Mouse (Mus musculus) heart, postnatal 0 days (tissue): Measurements from ENCODE around the gene Mecom. TPM values are rescaled to one million over a fixed set of nuclear protein-coding genes. Genes with fewer than 3 reads are reported as not detected.

Experiments
- ATAC-seq: fragments of 200-750 bp; cut with Nextera tagmentation; 2 replicates; pipeline ENCODE4 v1.8.0; 2017; ENCODE audit warnings: low read depth, moderate number of reproducible peaks, moderate library complexity; ENCODE audit not compliant: insufficient read depth
- DNase-seq: peaks from one replicate; pipeline ENCODE4 v3.0.0-alpha.2; 2016; ENCODE audit warnings: low spot score
- H3K27ac ChIP-seq: fragments of 300-500 bp; sonication (generic); 2 replicates; pipeline ENCODE4 v1.5.1; 2014; ENCODE audit warnings: low read depth, mild to moderate bottlenecking
- H3K27me3 ChIP-seq: fragments of 300-500 bp; sonication (generic); 2 replicates; pipeline ENCODE4 v1.6.1; 2014; ENCODE audit warnings: low read length, mixed read lengths; ENCODE audit not compliant: control insufficient read depth, insufficient read depth
- H3K36me3 ChIP-seq: fragments of 300-500 bp; sonication (generic); replicated peaks from 2 replicates; pipeline ENCODE4 v1.6.1; 2014; ENCODE audit warnings: low read length, mixed read lengths; ENCODE audit not compliant: control insufficient read depth, insufficient read depth
- H3K4me1 ChIP-seq: fragments of 300-500 bp; sonication (generic); 2 replicates; pipeline ENCODE4 v1.6.1; 2014; ENCODE audit warnings: antibody characterized with exemption; ENCODE audit not compliant: control insufficient read depth, insufficient read depth
- H3K4me2 ChIP-seq: fragments of 300-500 bp; sonication (generic); 2 replicates; pipeline ENCODE4 v1.6.1; 2014; ENCODE audit warnings: low read depth, mild to moderate bottlenecking, low read length, moderate library complexity
- H3K4me3 ChIP-seq: fragments of 300-500 bp; sonication (generic); 2 replicates; pipeline ENCODE4 v1.5.1; 2014; ENCODE audit warnings: low read depth, low read length
- H3K9ac ChIP-seq: fragments of 300-500 bp; sonication (generic); replicated peaks from 2 replicates; pipeline ENCODE4 v1.6.1; 2014; ENCODE audit warnings: low read depth, low read length, mixed read lengths
- H3K9me3 ChIP-seq: fragments of 300-500 bp; sonication (generic); replicated peaks from 2 replicates; pipeline ENCODE4 v1.6.1; 2016; ENCODE audit warnings: low read length; ENCODE audit not compliant: control insufficient read depth
- CTCF ChIP-seq: IDR thresholded peaks from 2 replicates; pipeline ENCODE4 v1.5.1; 2016; ENCODE audit warnings: antibody characterized with exemption, control low read depth, low read depth
- EP300 ChIP-seq: IDR thresholded peaks from 2 replicates; pipeline ENCODE4 v1.6.1; 2016; ENCODE audit warnings: antibody characterized with exemption, low read depth
- WGBS: fragments of 180-500 bp; shearing (Covaris S2); extraction: QIAGEN DNeasy Blood & Tissue Kit; methylation state at CpG from one replicate; pipeline ENCODE4 v1.1.7; 2014; 5-methylcytosine and 5-hydroxymethylcytosine counted together
- polyA plus RNA-seq: library from polyadenylated mRNA; unstranded; fragments of >200 nt; fragmentation: Nextera tagmentation; extraction: Ambion mirVana; gene quantifications from 2 replicates; pipeline ENCODE4 v1.2.1, GENCODE M21; 2015
- total RNA-seq: library from RNA; depleted of rRNA; stranded (reverse); fragments of >200 nt; gene quantifications from 2 replicates; pipeline ENCODE4 v1.2.3, GENCODE M21; 2014; ENCODE audit warnings: low replicate concordance

The Mecom gene
- total and polyA plus RNA-seq, 2 experiments from 2014 or later, result 8.5 to 18.9 TPM

DNA sequence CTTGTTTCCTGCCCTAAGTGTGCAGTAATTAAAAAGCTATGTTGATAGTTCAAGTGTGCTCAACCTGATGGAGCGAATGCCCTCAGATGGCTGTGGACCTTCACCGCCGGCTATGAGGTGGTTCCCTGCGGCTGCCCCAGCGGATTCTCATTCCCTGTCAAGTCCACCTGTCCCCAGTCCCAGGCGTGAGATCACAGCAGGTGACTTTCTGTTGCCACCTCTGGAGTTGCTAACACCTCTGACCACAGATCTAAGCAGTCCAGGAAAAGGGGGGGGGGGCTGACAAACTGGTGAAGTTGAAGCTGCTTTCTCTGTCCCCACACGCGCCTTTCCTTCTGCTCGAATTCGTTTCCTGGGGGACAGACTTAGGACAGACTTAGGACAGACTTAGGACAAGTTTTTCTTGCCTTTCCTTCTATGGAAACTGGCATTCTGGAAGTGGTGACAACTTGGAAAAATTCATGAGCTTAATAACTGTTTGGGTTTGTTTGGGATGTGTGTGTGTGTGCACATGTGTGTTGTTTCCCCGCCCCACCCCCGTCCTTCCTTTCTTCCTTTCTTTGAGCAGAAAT lies 35.3 kb downstream of the Mecom start:
- Histone ChIP-seq H3K9ac (no peak overlapping the region), H3K27ac (no peak overlapping the region), H3K27me3 (peaks cover 88% of the 10 kb centered on the region), H3K4me1 (no peaks in the 10 kb centered on the region), H3K36me3 (no peaks in the 10 kb centered on the region), H3K4me2 (no peak overlapping the region), H3K4me3 (no peak overlapping the region), H3K9me3 (no peaks in the 10 kb centered on the region)
- TF ChIP-seq EP300 (no peak), CTCF (no peak)
- no peak for DNase-seq
- 26% methylated on average over 12 of the region's 12 CpGs for WGBS
- ATAC-seq, result no peak

DNA sequence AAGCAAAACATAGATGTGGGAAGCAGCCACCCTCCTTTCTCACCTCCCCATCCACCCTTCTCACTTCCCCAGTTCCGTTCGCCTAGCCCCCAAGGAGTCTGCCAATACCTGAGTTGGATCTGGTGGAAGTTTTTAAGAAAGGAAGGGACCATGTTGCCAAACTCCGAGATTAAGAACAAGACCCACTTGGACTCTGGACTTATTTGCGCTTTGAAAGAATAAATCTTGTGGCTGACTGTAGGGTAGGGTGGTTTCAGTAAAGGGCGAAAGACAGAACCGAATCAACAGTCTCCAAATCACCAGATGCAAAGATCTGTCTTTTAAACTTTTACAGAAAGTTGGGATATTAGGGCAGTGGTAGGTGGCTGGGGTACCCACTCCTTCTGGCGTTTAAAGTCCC lies 36.0 kb downstream of the Mecom start:
- TF ChIP-seq CTCF (no peak), EP300 (no peak)
- Histone ChIP-seq H3K9ac (no peak overlapping the region), H3K27me3 (peaks cover 85% of the 10 kb centered on the region), H3K36me3 (no peaks in the 10 kb centered on the region), H3K9me3 (no peaks in the 10 kb centered on the region), H3K4me2 (no peak overlapping the region), H3K27ac (no peak overlapping the region), H3K4me3 (no peak overlapping the region), H3K4me1 (no peaks in the 10 kb centered on the region)
- DNase-seq (no peak), ATAC-seq (no peak)
- WGBS, result 30% methylated on average over 7 of the region's 7 CpGs

GRCm38 (mm10) chr3:30511062-30511640 lies 36.7 kb downstream of the Mecom start:
- no peak for DNase-seq
- H3K36me3 ChIP-seq, result no peaks in the 10 kb centered on the region
- peaks cover 83% of the 10 kb centered on the region for H3K27me3 ChIP-seq
- no peak overlapping the region for H3K4me2 ChIP-seq
- no peak for ATAC-seq
- H3K27ac ChIP-seq, result no peak overlapping the region
- H3K4me3 ChIP-seq, result no peak overlapping the region
- H3K4me1 ChIP-seq, result no peaks in the 10 kb centered on the region
- no peak overlapping the region for H3K9ac ChIP-seq
- no peaks in the 10 kb centered on the region for H3K9me3 ChIP-seq
- 39% methylated on average over 4 of the region's 4 CpGs for WGBS
- TF ChIP-seq EP300, result no peak
- TF ChIP-seq CTCF, result no peak

GRCm38 (mm10) chr3:30510646-30511045 lies 37.2 kb downstream of the Mecom start:
- ATAC-seq (no peak), DNase-seq (no peak)
- H3K36me3 ChIP-seq, result no peaks in the 10 kb centered on the region
- no peak overlapping the region for H3K4me2 ChIP-seq
- H3K9ac ChIP-seq, result no peak overlapping the region
- H3K4me1 ChIP-seq, result no peaks in the 10 kb centered on the region
- H3K9me3 ChIP-seq, result no peaks in the 10 kb centered on the region
- 34% methylated on average over 8 of the region's 8 CpGs for WGBS
- no peak overlapping the region; the same call in 1 of the 2 replicates for H3K4me3 ChIP-seq
- H3K27me3 ChIP-seq, result peaks cover 83% of the 10 kb centered on the region
- no peak for TF ChIP-seq CTCF
- no peak for TF ChIP-seq EP300
- no peak overlapping the region for H3K27ac ChIP-seq

- H3K4me3 ChIP-seq, result peak overlapping the region; percentile 51
- no peak overlapping the region for H3K9ac ChIP-seq
- WGBS, result 6% methylated on average over 16 of the region's 16 CpGs
- no peaks in the 10 kb centered on the region for H3K4me1 ChIP-seq
- peaks cover 83% of the 10 kb centered on the region for H3K27me3 ChIP-seq
- ATAC-seq (no peak), DNase-seq (no peak)
- H3K27ac ChIP-seq, result 0 out of 2 replicates have a peak overlapping the region, but pooled peaks have one; percentile 88
- no peaks in the 10 kb centered on the region for H3K36me3 ChIP-seq
- peak overlapping the region; percentile 83 for H3K4me2 ChIP-seq
- TF ChIP-seq EP300 (no peak), CTCF (no peak)
- H3K9me3 ChIP-seq, result no peaks in the 10 kb centered on the region
Observed at GRCm38 (mm10) chr3:30510105-30510504, 37.7 kb downstream of the Mecom start.
